Mouse (Mus musculus) c-Kit-positive CD71-negative TER-119-negative erythroid progenitor cells, embryonic 14.5 days (primary cell): ENCODE measurements around the gene B4galnt2.
A peak's percentile ranks its signal among the peaks of the same experiment; 100 is the strongest.

ENCODE experiments used
- DNase-seq: peaks from one replicate; pipeline ENCODE4 v3.0.0-alpha.2; 2013; ENCODE audit warnings: low read depth

B4galnt2 gene

DNA sequence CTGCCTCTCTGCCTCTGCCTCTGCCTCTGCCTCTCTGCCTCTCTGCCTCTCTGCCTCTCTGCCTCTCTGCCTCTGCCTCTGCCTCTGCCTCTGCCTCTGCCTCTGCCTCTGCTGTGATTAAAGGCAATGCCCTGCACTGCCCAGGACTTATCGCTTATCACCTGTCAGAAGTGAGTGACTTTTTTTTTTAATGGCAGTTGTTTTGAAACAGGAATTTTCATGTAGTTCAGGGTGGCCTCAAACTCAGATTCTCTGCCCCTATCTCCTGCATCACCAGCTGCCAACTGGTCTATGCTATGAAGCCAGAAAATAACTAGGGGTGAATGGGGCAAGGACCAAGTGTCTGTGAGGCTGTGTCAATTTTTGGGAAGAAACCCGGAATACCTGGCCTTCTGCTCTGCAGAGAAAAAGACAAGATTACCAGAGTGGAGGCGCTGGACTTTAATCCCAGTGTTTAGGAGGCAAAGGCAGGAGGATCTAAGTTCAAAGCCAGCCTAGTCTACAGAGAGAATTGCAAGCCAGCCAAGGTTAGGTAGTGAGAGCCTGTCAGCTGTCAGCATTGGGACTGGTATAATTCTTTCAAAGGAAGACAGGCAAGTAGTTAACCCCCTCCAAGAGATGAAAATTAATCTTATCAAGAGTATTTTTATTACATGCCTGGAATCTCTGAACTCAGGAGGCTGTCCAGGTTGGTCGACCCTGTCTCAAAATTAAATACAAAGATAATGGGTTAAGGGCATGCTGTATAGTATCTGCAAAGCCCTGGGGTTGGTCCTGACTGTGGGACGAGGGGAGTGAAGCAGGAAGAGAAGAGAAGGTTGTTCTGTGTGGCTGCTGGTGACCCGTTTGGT, 88.1 kb downstream of the B4galnt2 start:
- DNase-seq: no peak

DNA sequence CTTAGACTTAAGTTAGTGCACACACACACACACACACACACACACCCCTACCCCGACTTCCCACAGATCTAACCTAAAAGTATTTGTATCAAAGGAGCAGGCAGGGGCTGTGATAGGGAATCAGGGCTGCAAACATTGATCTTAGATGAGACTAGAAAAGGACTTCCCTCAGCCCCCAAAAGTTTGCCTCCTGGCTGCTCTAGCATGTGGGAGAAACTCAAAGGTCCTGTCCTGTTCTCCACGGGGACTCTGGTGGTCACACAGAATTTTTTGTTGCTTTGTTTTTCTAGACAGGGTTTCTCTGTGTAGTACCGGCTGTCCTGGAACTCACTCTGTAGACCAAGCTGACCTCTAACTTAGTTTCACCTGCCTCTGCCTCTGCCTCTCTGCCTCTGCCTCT, 89.1 kb downstream of the B4galnt2 start:
- DNase-seq: no peak

DNA sequence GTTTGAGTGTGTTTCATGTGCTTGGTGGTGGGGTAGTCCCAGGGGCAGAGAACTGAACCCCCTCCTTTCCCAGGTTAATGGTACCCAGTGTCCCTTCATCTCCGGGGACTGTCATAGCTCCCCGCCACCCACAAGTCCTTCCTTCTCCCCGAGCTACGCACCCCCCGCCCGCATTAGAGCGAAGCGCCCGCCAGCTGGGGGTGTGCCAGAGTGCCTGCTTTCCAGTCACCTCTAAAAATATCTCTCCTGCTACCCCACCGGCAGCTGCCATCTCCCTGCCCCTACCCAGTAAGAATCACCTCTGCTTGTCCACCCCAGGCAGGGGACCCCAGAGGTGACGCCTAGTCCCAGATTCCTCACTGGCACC, 89.8 kb downstream of the B4galnt2 start:
- DNase-seq: no peak

DNA sequence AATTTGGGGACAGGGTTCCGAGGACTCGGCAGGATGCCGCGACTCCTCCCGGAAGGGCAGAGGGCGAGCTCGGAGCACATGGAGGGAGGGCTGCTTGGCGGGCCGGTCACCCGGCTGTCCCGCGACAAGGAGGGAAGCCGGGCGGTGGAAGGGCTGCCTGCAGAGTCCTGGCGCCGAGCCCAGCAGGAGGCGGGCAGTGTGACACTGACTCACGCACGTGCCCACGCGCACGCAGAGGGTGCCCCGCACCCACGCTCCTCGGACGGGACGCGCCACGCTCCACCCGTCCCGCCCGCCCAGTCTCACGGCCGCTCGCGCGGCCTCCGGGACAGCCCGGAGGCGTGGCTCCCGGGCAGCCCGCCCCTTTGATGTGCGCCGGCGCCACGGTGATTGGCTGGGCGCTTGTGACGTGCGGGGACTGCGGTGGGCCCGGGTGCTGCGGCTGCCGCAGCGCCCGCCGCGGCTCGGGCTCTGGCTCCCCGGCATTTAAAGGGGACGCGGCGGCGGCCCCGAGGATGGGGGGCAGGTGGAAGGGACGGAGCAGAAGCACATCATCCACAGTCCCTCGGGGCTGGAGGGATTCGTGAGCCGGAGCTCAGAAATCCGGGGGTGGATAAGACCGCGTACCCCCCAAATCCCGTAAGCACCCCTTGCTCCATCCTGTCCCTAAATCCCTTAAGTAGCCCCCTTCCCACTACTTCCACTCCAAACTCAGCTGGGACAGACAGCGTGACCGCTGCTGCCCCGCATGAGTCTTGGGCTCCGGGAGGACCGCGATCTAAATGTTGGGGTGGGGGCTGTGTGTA, 90.4 kb downstream of the B4galnt2 start, which contains the start of gene Phospho1:
Gene Phospho1 (plus strand): TSS at position 429 of the 806 bp plus-strand sequence.
- DNase-seq: peak; percentile 76

DNA sequence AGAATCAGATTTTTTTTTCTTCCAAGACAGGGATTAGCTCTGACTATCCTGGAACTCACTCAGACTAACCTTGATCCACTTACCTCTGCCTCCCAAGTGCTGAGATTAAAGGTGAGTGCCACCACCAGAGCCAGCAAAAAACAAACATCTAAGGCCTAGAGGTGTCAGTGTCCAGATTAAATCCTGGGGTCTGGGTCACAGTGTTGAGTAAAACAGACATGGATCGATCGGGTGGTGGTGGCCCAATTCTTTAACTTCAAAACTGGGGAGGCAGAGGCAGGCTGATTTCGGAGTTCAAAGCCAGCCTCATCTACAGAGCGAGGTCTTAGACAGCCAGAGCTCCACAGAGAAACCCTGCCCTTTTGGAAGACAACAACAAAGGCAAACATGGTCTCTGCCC, 92.3 kb downstream of the B4galnt2 start:
- no peak for DNase-seq

DNA sequence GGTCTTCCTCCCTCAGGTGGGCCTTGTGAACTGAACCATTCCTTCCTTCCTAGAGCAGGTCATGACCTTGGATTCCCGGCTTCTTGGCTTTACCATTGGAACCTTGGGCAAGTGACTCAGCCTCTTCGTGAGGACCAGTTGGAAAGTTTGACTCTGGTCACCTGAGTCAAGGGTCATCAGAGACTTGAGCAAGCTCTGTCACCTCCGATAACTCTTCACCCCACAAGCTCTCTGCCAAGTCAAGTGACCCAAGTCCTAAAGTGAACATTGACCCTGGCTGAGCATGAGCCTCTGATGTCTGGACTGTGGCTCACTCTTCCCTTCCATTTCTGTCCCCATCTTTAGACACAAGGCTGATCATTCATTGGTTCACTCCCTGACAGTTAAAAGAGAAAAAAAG, 93.2 kb downstream of the B4galnt2 start:
- DNase-seq: no peak

DNA sequence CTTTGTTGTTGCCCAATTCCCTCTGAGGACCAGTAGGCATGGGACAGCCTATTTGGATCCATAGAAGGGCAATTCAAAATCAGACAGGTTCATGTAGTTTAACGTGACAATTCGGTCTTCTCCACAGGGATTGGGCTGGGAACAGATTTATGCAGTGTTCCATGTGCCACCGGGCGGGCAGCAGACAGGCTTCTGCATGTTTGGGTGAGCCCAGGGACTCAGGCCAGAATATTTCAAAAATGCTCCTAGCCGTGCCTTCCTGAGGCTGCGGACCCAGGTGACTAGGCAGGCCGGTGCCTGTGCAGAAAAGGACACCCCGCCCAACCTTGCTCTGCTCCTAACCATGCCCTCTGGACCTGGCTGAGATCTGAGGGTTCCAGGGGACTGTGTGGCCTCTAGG, 95.6 kb downstream of the B4galnt2 start:
- DNase-seq: no peak
